ENCODE assay signal across 29 mouse cellular contexts in genomic region chr5:124921410-124921809, GRCm38 (mm10). TPM values are rescaled to one million over a fixed set of nuclear protein-coding genes. Genes with fewer than 3 reads are reported as not detected.
"Had no signal": no experiment of that assay in that cellular context is flagged by ENCODE, and none has a peak within 500 bp of the region (broad histone marks: within the 10 kb centered on the region; RNA-seq: fewer than 3 reads in every experiment).

No protein-coding gene starts in this region.

- H3K27me3 ChIP-seq: heart, embryonic 15.5 days; hindbrain, embryonic 13.5 days; hindbrain, embryonic 15.5 days; kidney, embryonic 15.5 days; limb, embryonic 13.5 days; limb, embryonic 15.5 days; liver, embryonic 12.5 days had no signal

- H3K9ac ChIP-seq: heart, embryonic 13.5 days; heart, embryonic 15.5 days; hindbrain, embryonic 13.5 days; hindbrain, embryonic 15.5 days; kidney, embryonic 15.5 days; limb, embryonic 13.5 days; limb, embryonic 15.5 days; liver, embryonic 12.5 days; liver, embryonic 14.5 days had no signal

- H3K36me3 ChIP-seq: heart, embryonic 13.5 days; heart, embryonic 15.5 days; hindbrain, embryonic 13.5 days; hindbrain, embryonic 15.5 days; kidney, embryonic 15.5 days; limb, embryonic 13.5 days; limb, embryonic 15.5 days; liver, embryonic 12.5 days had no signal

- ATAC-seq: hindbrain, postnatal 0 days; intestine, embryonic 16.5 days; liver, embryonic 12.5 days had no signal

- H3K27ac ChIP-seq: gastrocnemius, adult 2 months; heart, embryonic 13.5 days; heart, embryonic 15.5 days; hindbrain, postnatal 0 days; kidney, embryonic 15.5 days; kidney, postnatal 0 days; limb, embryonic 13.5 days; limb, embryonic 15.5 days; liver, embryonic 12.5 days; liver, embryonic 14.5 days had no signal

- H3K9me3 ChIP-seq: heart, embryonic 13.5 days; heart, embryonic 15.5 days; hindbrain, embryonic 13.5 days; hindbrain, embryonic 15.5 days; kidney, embryonic 15.5 days; limb, embryonic 15.5 days; liver, embryonic 12.5 days had no signal

- H3K4me3 ChIP-seq: gastrocnemius, adult 2 months; heart, embryonic 13.5 days; heart, embryonic 15.5 days; hindbrain, embryonic 13.5 days; hindbrain, embryonic 15.5 days; kidney, embryonic 15.5 days; limb, embryonic 13.5 days; limb, embryonic 15.5 days; liver, embryonic 12.5 days had no signal

- H3K4me2 ChIP-seq: heart, embryonic 11.5 days; heart, embryonic 13.5 days; heart, embryonic 15.5 days; hindbrain, embryonic 13.5 days; hindbrain, embryonic 15.5 days; kidney, embryonic 15.5 days; limb, embryonic 13.5 days; limb, embryonic 15.5 days; liver, embryonic 12.5 days had no signal

- DNase-seq: gastrocnemius, adult 2 months; gastrocnemius, postnatal 10 days; gastrocnemius, postnatal 25 days; heart, adult 18-20 months; heart, postnatal 14 days; heart, postnatal 36 days; kidney, adult 11 months; kidney, adult 2 months; kidney, adult 9 months; kidney, postnatal 14 days; kidney, postnatal 36 days; layer of hippocampus, adult 9-11 months; layer of hippocampus, postnatal 36 days; left cerebral cortex, postnatal 4 days had no signal

RNA-seq across cellular contexts. Expression of gene Ccdc92, which starts 59.2 kb away (rescaled TPM):
- total RNA-seq: hematopoietic stem cell, adult 5-6 weeks; liver, adult 2 months had no signal
